ENCODE assay signal across 10 mouse cellular contexts in the genomic region with DNA sequence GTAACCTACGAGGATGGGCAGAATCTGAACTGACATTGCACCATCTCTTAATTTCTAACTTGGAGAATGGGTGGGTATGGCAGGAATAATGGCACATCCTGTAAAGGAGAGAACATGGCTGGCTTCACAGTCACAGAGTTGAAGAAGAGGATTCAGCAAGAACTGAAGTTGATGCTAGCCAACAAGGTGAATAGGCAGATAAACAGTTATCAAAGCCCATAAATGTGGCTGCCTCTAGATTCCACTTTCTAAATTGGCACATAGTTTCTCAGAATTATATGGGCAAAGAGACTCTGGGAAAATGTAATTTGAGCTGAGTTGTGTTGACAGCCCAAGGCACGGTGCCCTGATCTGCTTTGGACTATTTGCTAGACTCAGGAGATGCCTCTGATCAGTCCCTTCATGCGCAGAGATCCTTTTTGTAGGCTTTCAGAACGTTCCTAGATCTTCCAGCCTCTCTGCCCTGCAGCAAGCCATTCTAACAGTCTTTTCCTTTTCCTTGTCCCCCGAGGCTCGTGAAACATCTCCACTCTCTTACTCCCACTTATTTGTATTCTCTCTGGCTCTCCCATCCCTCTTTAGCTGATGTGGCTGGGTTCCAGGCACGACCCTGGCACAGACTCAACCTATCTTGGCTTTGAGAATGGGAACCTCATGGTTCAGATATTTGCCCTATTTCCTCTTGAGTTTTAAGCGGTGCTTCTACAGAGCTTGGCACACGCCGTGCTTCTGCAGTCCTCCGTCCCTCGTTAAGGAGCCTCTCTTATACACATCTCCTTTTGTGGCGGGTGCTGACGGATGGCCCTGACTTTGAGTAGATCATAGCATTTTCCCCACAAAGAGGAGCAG.
DNase-seq lines count a peak whose midpoint lies in the region; ATAC-seq and TF ChIP-seq lines count a peak whose summit lies in the region.
"Had no signal": no experiment of that assay in that cellular context is flagged by ENCODE, and none has a peak within 500 bp of the region (broad histone marks: within the 10 kb centered on the region; RNA-seq: fewer than 3 reads in every experiment).

No protein-coding gene starts in this region.

- 58% methylated on average over 14 of the region's 14 CpGs for WGBS in hindbrain, embryonic 13.5 days
- 78% methylated on average over 14 of the region's 14 CpGs for WGBS in hindbrain, embryonic 11.5 days
- 37% methylated on average over 14 of the region's 14 CpGs for WGBS in embryonic facial prominence, embryonic 14.5 days
- WGBS in heart, embryonic 12.5 days = 44% methylated on average over 14 of the region's 14 CpGs

- H3K4me1 ChIP-seq in hindbrain, embryonic 13.5 days (replicated peaks) = peaks cover 21% of the 10 kb centered on the region
- H3K4me1 ChIP-seq in hindbrain, embryonic 11.5 days (replicated peaks; ENCODE audit: control insufficient read depth, insufficient read depth, low read length) = no peaks in the 10 kb centered on the region
- H3K4me1 ChIP-seq in embryonic facial prominence, embryonic 14.5 days (ENCODE audit: control insufficient read depth, insufficient read depth, low read length) = peaks cover 13% of the 10 kb centered on the region
- no peaks in the 10 kb centered on the region for H3K4me1 ChIP-seq in heart, embryonic 12.5 days (replicated peaks)

- H3K4me3 ChIP-seq in hindbrain, embryonic 13.5 days = no peak overlapping the region
- no peak overlapping the region for H3K4me3 ChIP-seq in hindbrain, embryonic 11.5 days (ENCODE audit: low read depth, low read length)
- no peak overlapping the region for H3K4me3 ChIP-seq in embryonic facial prominence, embryonic 14.5 days (ENCODE audit: low read depth, low read length)
- H3K4me3 ChIP-seq in heart, embryonic 12.5 days = no peak overlapping the region
- H3K4me3 ChIP-seq in layer of hippocampus, adult 2 months = peak overlapping the region; percentile 43
- H3K4me3 ChIP-seq: erythroblast, embryonic 14.5 days had no signal

- H3K9me3 ChIP-seq in hindbrain, embryonic 13.5 days = no peaks in the 10 kb centered on the region
- no peaks in the 10 kb centered on the region for H3K9me3 ChIP-seq in hindbrain, embryonic 11.5 days (ENCODE audit: control insufficient read depth, low read length)
- H3K9me3 ChIP-seq in embryonic facial prominence, embryonic 14.5 days (ENCODE audit: control insufficient read depth, low read length) = no peaks in the 10 kb centered on the region
- no peaks in the 10 kb centered on the region for H3K9me3 ChIP-seq in heart, embryonic 12.5 days (replicated peaks)

- no peak for TF ChIP-seq CTCF in layer of hippocampus, adult 2 months (conservative IDR thresholded peaks at IDR 0.05)

- H3K36me3 ChIP-seq in hindbrain, embryonic 13.5 days = no peaks in the 10 kb centered on the region
- H3K36me3 ChIP-seq in hindbrain, embryonic 11.5 days (ENCODE audit: control insufficient read depth, insufficient read depth, low read length) = no peaks in the 10 kb centered on the region
- H3K36me3 ChIP-seq in embryonic facial prominence, embryonic 14.5 days (ENCODE audit: control insufficient read depth, insufficient read depth, low read length) = no peaks in the 10 kb centered on the region
- no peaks in the 10 kb centered on the region for H3K36me3 ChIP-seq in heart, embryonic 12.5 days

- H3K4me2 ChIP-seq in hindbrain, embryonic 13.5 days = peak overlapping the region; percentile 26
- no peak overlapping the region for H3K4me2 ChIP-seq in hindbrain, embryonic 11.5 days (replicated peaks; ENCODE audit: low read depth, low read length)
- H3K4me2 ChIP-seq in embryonic facial prominence, embryonic 14.5 days (ENCODE audit: low read depth, low read length) = peak overlapping the region; percentile 36
- H3K4me2 ChIP-seq in heart, embryonic 12.5 days = peak overlapping the region; percentile 31

- peak overlapping the region; percentile 78 for H3K27ac ChIP-seq in hindbrain, embryonic 13.5 days
- no peak overlapping the region for H3K27ac ChIP-seq in hindbrain, embryonic 11.5 days (ENCODE audit: low read depth, low read length)
- no peak overlapping the region; the same call in 1 of the 2 replicates for H3K27ac ChIP-seq in embryonic facial prominence, embryonic 14.5 days (replicated peaks; ENCODE audit: low read depth, low read length)
- H3K27ac ChIP-seq in heart, embryonic 12.5 days (ENCODE audit: poor library complexity, severe bottlenecking) = no peak overlapping the region
- H3K27ac ChIP-seq in layer of hippocampus, adult 2 months = peak overlapping the region; percentile 24

- peak; percentile 85 for ATAC-seq in hindbrain, embryonic 13.5 days (ENCODE audit: low FRiP score)
- ATAC-seq in hindbrain, embryonic 11.5 days (ENCODE audit: low FRiP score) = no peak
- peak; percentile 84 for ATAC-seq in embryonic facial prominence, embryonic 14.5 days (ENCODE audit: low read depth)
- ATAC-seq in heart, embryonic 12.5 days (ENCODE audit: insufficient number of reproducible peaks, low FRiP score) = no peak

- no peaks in the 10 kb centered on the region for H3K27me3 ChIP-seq in hindbrain, embryonic 13.5 days
- H3K27me3 ChIP-seq in hindbrain, embryonic 11.5 days (ENCODE audit: control insufficient read depth, insufficient read depth, low read length) = no peaks in the 10 kb centered on the region
- no peaks in the 10 kb centered on the region for H3K27me3 ChIP-seq in embryonic facial prominence, embryonic 14.5 days (replicated peaks; ENCODE audit: control insufficient read depth, insufficient read depth, low read length)
- no peaks in the 10 kb centered on the region for H3K27me3 ChIP-seq in heart, embryonic 12.5 days (replicated peaks)
- H3K27me3 ChIP-seq: CH12.LX had no signal

- no peak overlapping the region for H3K9ac ChIP-seq in hindbrain, embryonic 13.5 days
- H3K9ac ChIP-seq in hindbrain, embryonic 11.5 days (ENCODE audit: low read depth, low read length) = no peak overlapping the region
- no peak overlapping the region for H3K9ac ChIP-seq in embryonic facial prominence, embryonic 14.5 days (ENCODE audit: low read depth, low read length)
- H3K9ac ChIP-seq in heart, embryonic 12.5 days = no peak overlapping the region

- no peak for DNase-seq in hindbrain, embryonic 11.5 days (ENCODE audit: low spot score)
- peak; percentile 81 for DNase-seq in embryonic facial prominence, embryonic 14.5 days (ENCODE audit: low spot score)
- DNase-seq in layer of hippocampus, adult 2 months (ENCODE audit: low spot score in 2 of 2) = peak; percentile 55 to 57
- DNase-seq in lung, postnatal 4 days = peak; percentile 41 to 69
- DNase-seq in urinary bladder, postnatal 14 days (ENCODE audit: low spot score) = peak; percentile 58
- DNase-seq in spleen, adult 12 weeks (ENCODE audit: low spot score) = no peak

Comparison
In these comparisons a context has a peak if more than half of its experiments do, and no peak if none do; other contexts are left out.
1. ATAC-seq: peak in hindbrain, embryonic 13.5 days (single experiment) and embryonic facial prominence, embryonic 14.5 days (single experiment); none in hindbrain, embryonic 11.5 days (single experiment) and heart, embryonic 12.5 days (single experiment).
2. H3K27ac ChIP-seq: peak in hindbrain, embryonic 13.5 days (single experiment) and layer of hippocampus, adult 2 months (single experiment); none in hindbrain, embryonic 11.5 days (single experiment), embryonic facial prominence, embryonic 14.5 days (single experiment) and heart, embryonic 12.5 days (single experiment).
3. DNase-seq: peak in embryonic facial prominence, embryonic 14.5 days (single experiment), layer of hippocampus, adult 2 months (2 of 2), lung, postnatal 4 days (2 of 2) and urinary bladder, postnatal 14 days (single experiment); none in hindbrain, embryonic 11.5 days (single experiment) and spleen, adult 12 weeks (single experiment).